Mouse (Mus musculus) cortical plate, adult 2 months (tissue): ENCODE measurements around the gene Ewsr1.

Experiments
- CTCF ChIP-seq: fragments of 200-500 bp; IDR thresholded peaks from 2 replicates; pipeline ENCODE4 v1.5.1; 2011; ENCODE audit warnings: mild to moderate bottlenecking, control low read depth, low read length; ENCODE audit not compliant: insufficient read depth; ENCODE audit errors: extremely low read depth
- POLR2A ChIP-seq: fragments of 200-500 bp; IDR thresholded peaks from 2 replicates; pipeline ENCODE4 v1.6.1; 2011; ENCODE audit warnings: mild to moderate bottlenecking, low read length, control low read depth; ENCODE audit not compliant: insufficient read depth; ENCODE audit errors: extremely low read depth

DNA sequence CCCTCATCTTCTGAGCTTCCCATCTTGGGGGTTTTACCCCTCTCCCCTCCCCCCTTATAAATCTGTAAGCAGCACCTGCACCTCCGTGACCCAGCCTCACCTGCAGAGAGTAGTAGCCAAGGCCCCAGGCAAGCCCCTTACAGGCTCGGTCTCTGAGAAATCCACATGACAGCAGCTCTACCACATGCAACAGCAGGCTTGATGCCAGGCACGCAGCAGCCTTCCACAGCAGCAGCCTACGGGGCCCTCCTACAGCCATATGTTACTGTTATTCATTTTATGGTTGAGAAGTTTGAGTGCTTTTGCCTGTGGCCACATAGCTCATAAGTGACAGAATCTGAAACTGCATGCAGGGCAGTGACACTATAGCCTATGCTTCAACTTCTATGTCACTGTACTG, 63.6 kb downstream of the Ewsr1 start:
- TF ChIP-seq CTCF (no peak), POLR2A (no peak)
